Mouse (Mus musculus): ENCODE measurements at regions not wholly inside any gene's neighbourhood (a gene's known extent, or its start where the extent isn't known, plus 50 kb on each side); places are given as distances from the start of the nearest gene placed in this dataset.
"Not testable (repeated sequence)": the region's sequence is repeated elsewhere in the genome, so short reads cannot be mapped to it uniquely, and the experiment has no call there.

GRCm38 (mm10) chr8:30063148-30063547 lies 2615.7 kb downstream of the Poteg start:
- Histone ChIP-seq H3K4me3 (no peak overlapping the region), H3K27ac (no peak overlapping the region)
- TF ChIP-seq CTCF (conservative IDR thresholded peaks at IDR 0.05) = no peak
- DNase-seq (ENCODE audit: low spot score in 2 of 2) = no peak

GRCm38 (mm10) chr8:30077726-30078125 lies 2630.3 kb downstream of the Poteg start:
- no peak for TF ChIP-seq CTCF (conservative IDR thresholded peaks at IDR 0.05)
- H3K27ac ChIP-seq = no peak overlapping the region
- H3K4me3 ChIP-seq = no peak overlapping the region
- DNase-seq (ENCODE audit: low spot score in 2 of 2) = no peak

- Histone ChIP-seq H3K4me3 (no peak overlapping the region), H3K27ac (no peak overlapping the region)
- DNase-seq (ENCODE audit: low spot score in 2 of 2) = no peak
- no peak for TF ChIP-seq CTCF (conservative IDR thresholded peaks at IDR 0.05)
Measured at GRCm38 (mm10) chr8:30127766-30128165, 2680.3 kb downstream of the Poteg start.

GRCm38 (mm10) chr8:30134999-30135398 lies 2687.5 kb downstream of the Poteg start:
- TF ChIP-seq CTCF (conservative IDR thresholded peaks at IDR 0.05) = no peak
- Histone ChIP-seq H3K4me3 (no peak overlapping the region), H3K27ac (no peak overlapping the region)
- DNase-seq (ENCODE audit: low spot score in 2 of 2) = no peak

- DNase-seq (ENCODE audit: low spot score in 2 of 2) = peak; percentile 15 to 16
- Histone ChIP-seq H3K4me3 (no peak overlapping the region), H3K27ac (no peak overlapping the region)
- no peak for TF ChIP-seq CTCF (conservative IDR thresholded peaks at IDR 0.05)
Measured at GRCm38 (mm10) chr8:30151181-30151844, 2703.8 kb downstream of the Poteg start.

GRCm38 (mm10) chr8:30152921-30153320 lies 2705.5 kb downstream of the Poteg start:
- no peak overlapping the region for H3K27ac ChIP-seq
- no peak for TF ChIP-seq CTCF (conservative IDR thresholded peaks at IDR 0.05)
- DNase-seq (ENCODE audit: low spot score in 2 of 2) = no peak
- H3K4me3 ChIP-seq = no peak overlapping the region

- TF ChIP-seq CTCF (conservative IDR thresholded peaks at IDR 0.05) = no peak
- Histone ChIP-seq H3K27ac (no peak overlapping the region), H3K4me3 (no peak overlapping the region)
- peak in 1 of 2 experiments; percentile 8 for DNase-seq (ENCODE audit: low spot score in 2 of 2)
Measured at GRCm38 (mm10) chr8:30171881-30172280, 2724.4 kb downstream of the Poteg start.

GRCm38 (mm10) chr8:30202746-30203145 lies 2755.3 kb downstream of the Poteg start:
- H3K27ac ChIP-seq; DNase-seq (ENCODE audit: low spot score in 2 of 2); H3K4me3 ChIP-seq: not testable (repeated sequence)

GRCm38 (mm10) chr8:30227354-30227753 lies 2779.9 kb downstream of the Poteg start:
- no peak overlapping the region for H3K27ac ChIP-seq
- TF ChIP-seq CTCF (conservative IDR thresholded peaks at IDR 0.05) = no peak
- H3K4me3 ChIP-seq = no peak overlapping the region
- no peak for DNase-seq (ENCODE audit: low spot score in 2 of 2)

- no peak overlapping the region for H3K27ac ChIP-seq
- DNase-seq (ENCODE audit: low spot score in 2 of 2) = peak in 1 of 2 experiments; percentile 30
- TF ChIP-seq CTCF (conservative IDR thresholded peaks at IDR 0.05) = no peak
- no peak overlapping the region for H3K4me3 ChIP-seq
Measured at GRCm38 (mm10) chr8:30233266-30233665, 2785.8 kb downstream of the Poteg start.

GRCm38 (mm10) chr8:30251797-30252196 lies 2804.3 kb downstream of the Poteg start:
- H3K27ac ChIP-seq = no peak overlapping the region
- no peak for DNase-seq (ENCODE audit: low spot score in 2 of 2)
- no peak overlapping the region for H3K4me3 ChIP-seq
- no peak for TF ChIP-seq CTCF (conservative IDR thresholded peaks at IDR 0.05)

- TF ChIP-seq CTCF (conservative IDR thresholded peaks at IDR 0.05) = no peak
- no peak overlapping the region for H3K27ac ChIP-seq
- DNase-seq (ENCODE audit: low spot score in 2 of 2) = no peak
- H3K4me3 ChIP-seq = no peak overlapping the region
Measured at GRCm38 (mm10) chr8:30269949-30270910, 2822.8 kb downstream of the Poteg start.

- peak; percentile 35 to 69 for DNase-seq (ENCODE audit: low spot score in 2 of 2)
- no peak for TF ChIP-seq CTCF (conservative IDR thresholded peaks at IDR 0.05)
- H3K27ac ChIP-seq = no peak overlapping the region
- no peak overlapping the region for H3K4me3 ChIP-seq
Measured at GRCm38 (mm10) chr8:30289169-30289568, 2841.7 kb downstream of the Poteg start.
